Mouse (Mus musculus) megakaryocyte, embryonic 14.5 days (primary cell): Measurements from ENCODE around the gene Slc6a9.

Source experiments
- FLI1 ChIP-seq: IDR thresholded peaks from 2 replicates; pipeline ENCODE4 v1.6.1; 2012; ENCODE audit warnings: low read length, inconsistent platforms, mixed read lengths
- GATA1 ChIP-seq: IDR thresholded peaks from 3 replicates; pipeline ENCODE4 v1.6.1; 2012; ENCODE audit warnings: mixed read lengths, low read length, inconsistent platforms, borderline replicate concordance

DNA sequence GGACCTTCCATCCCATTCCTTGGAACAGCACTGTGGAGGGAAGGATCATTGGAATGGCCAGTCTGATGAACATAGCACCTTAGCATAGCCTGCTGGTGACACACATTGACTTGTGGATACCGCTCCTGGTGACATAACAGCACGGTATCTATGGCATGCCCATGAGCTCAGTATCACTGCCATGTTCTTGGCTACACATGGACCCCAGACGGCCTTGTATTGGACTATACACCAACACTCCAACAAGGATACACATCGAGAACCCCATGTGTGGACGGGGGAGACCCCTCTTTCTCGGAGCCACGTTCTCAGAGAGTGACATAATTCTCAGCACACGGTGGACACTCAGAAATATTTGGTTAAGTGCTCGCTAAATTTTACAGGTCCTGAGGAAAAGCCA lies 3.5 kb upstream of the Slc6a9 start:
- TF ChIP-seq GATA1 = no peak
- no peak for TF ChIP-seq FLI1
